Mouse (Mus musculus): ENCODE measurements around the gene Gm9736.
"Not testable (repeated sequence)": the region's sequence is repeated elsewhere in the genome, so short reads cannot be mapped to it uniquely, and the experiment has no call there.

Gene Gm9736

GRCm38 (mm10) chr10:77726186-77726585 is 25.0 kb downstream of the Gm9736 start, which contains the start of gene Gm10100:
Gene Gm10100 (plus strand): TSS chr10:77726486.
- DNase-seq (ENCODE audit: low read depth, low spot score), result no peak

GRCm38 (mm10) chr10:77724855-77725254 is 26.3 kb downstream of the Gm9736 start:
- DNase-seq (ENCODE audit: low read depth, low spot score), result peak; percentile 3

GRCm38 (mm10) chr10:77720299-77720698 is 30.9 kb downstream of the Gm9736 start, which contains the start of gene Krtap12-1:
Gene Krtap12-1 (plus strand): TSS chr10:77720599.
- DNase-seq (ENCODE audit: low read depth, low spot score), result not testable (repeated sequence)

GRCm38 (mm10) chr10:77715507-77715906 is 35.6 kb downstream of the Gm9736 start, which contains the start of gene Gm10142:
Gene Gm10142 (plus strand): TSS chr10:77715807.
- DNase-seq (ENCODE audit: low read depth, low spot score), result no peak

- no peak for DNase-seq (ENCODE audit: low read depth, low spot score)
Observed at GRCm38 (mm10) chr10:77713734-77714133, 37.4 kb downstream of the Gm9736 start.

GRCm38 (mm10) chr10:77711157-77711556 is 40.0 kb downstream of the Gm9736 start, which contains the start of gene Gm10024:
Gene Gm10024 (plus strand): TSS chr10:77711457.
- not testable (repeated sequence) for DNase-seq (ENCODE audit: low read depth, low spot score)

- DNase-seq (ENCODE audit: low read depth, low spot score), result no peak
Observed at GRCm38 (mm10) chr10:77709831-77710230, 41.3 kb downstream of the Gm9736 start.

GRCm38 (mm10) chr10:77706326-77706725 is 44.8 kb downstream of the Gm9736 start, which contains the start of gene Gm10272:
Gene Gm10272 (plus strand): TSS chr10:77706626.
- DNase-seq (ENCODE audit: low read depth, low spot score), result no peak
